Mouse (Mus musculus) testis, adult 2 months (tissue): ENCODE measurements around the gene Timm17a.

Experiments
- CTCF ChIP-seq: fragments of 200-500 bp; IDR thresholded peaks from 2 replicates; pipeline ENCODE4 v1.5.1; 2012; ENCODE audit warnings: low read depth, mild to moderate bottlenecking, inconsistent platforms, low read length, moderate library complexity; ENCODE audit not compliant: control insufficient read depth, insufficient read depth, insufficient replicate concordance
- POLR2A ChIP-seq: fragments of 200-500 bp; IDR thresholded peaks from 2 replicates; pipeline ENCODE4 v1.6.1; 2012; ENCODE audit warnings: low read depth, mild to moderate bottlenecking, inconsistent platforms, low read length, moderate library complexity; ENCODE audit not compliant: control insufficient read depth

GRCm38 (mm10) chr1:135325934-135326333 lies 12.4 kb upstream of the Timm17a start:
- TF ChIP-seq CTCF: no peak
- no peak for TF ChIP-seq POLR2A
